Mouse (Mus musculus): ENCODE measurements around the gene Sipa1l1. TPM values are rescaled to one million over a fixed set of nuclear protein-coding genes. Genes with fewer than 3 reads are reported as not detected.

The Sipa1l1 gene
- polyA plus RNA-seq, 1 experiment: 0.13 TPM

GRCm38 (mm10) chr12:82189076-82189675 lies 20.1 kb downstream of the Sipa1l1 start:
- Histone ChIP-seq H3K4me1 (ENCODE audit: control insufficient read depth) (no peaks in the 10 kb centered on the region; the same call in 1 of the 2 replicates), H3K9me3 (ENCODE audit: control insufficient read depth, low read length) (no peaks in the 10 kb centered on the region), H3K4me3 (replicated peaks) (no peak overlapping the region), H3K27me3 (ENCODE audit: control insufficient read depth) (no peaks in the 10 kb centered on the region), H3K36me3 (ENCODE audit: control insufficient read depth) (no peaks in the 10 kb centered on the region)
- TF ChIP-seq GATA1 (IDR thresholded peaks at IDR 0.05; ENCODE audit: low read length) (no peak), TAL1 (IDR thresholded peaks at IDR 0.05; ENCODE audit: low read length) (no peak)

GRCm38 (mm10) chr12:82189715-82190581 lies 20.8 kb downstream of the Sipa1l1 start:
- Histone ChIP-seq H3K4me1 (ENCODE audit: control insufficient read depth) (no peaks in the 10 kb centered on the region; the same call in 1 of the 2 replicates), H3K4me3 (replicated peaks) (no peak overlapping the region), H3K36me3 (ENCODE audit: control insufficient read depth) (no peaks in the 10 kb centered on the region), H3K27me3 (ENCODE audit: control insufficient read depth) (no peaks in the 10 kb centered on the region), H3K9me3 (ENCODE audit: control insufficient read depth, low read length) (no peaks in the 10 kb centered on the region)
- TF ChIP-seq GATA1 (IDR thresholded peaks at IDR 0.05; ENCODE audit: low read length) (no peak), TAL1 (IDR thresholded peaks at IDR 0.05; ENCODE audit: low read length) (no peak)

GRCm38 (mm10) chr12:82190582-82190965 lies 21.5 kb downstream of the Sipa1l1 start:
- Histone ChIP-seq H3K27me3 (ENCODE audit: control insufficient read depth) (no peaks in the 10 kb centered on the region), H3K4me3 (replicated peaks) (no peak overlapping the region), H3K9me3 (ENCODE audit: control insufficient read depth, low read length) (no peaks in the 10 kb centered on the region), H3K4me1 (ENCODE audit: control insufficient read depth) (no peaks in the 10 kb centered on the region; the same call in 1 of the 2 replicates), H3K36me3 (ENCODE audit: control insufficient read depth) (no peaks in the 10 kb centered on the region)
- TF ChIP-seq TAL1 (IDR thresholded peaks at IDR 0.05; ENCODE audit: low read length) (no peak), GATA1 (IDR thresholded peaks at IDR 0.05; ENCODE audit: low read length) (no peak)

- no peak overlapping the region for H3K4me3 ChIP-seq (replicated peaks)
- H3K4me1 ChIP-seq (ENCODE audit: control insufficient read depth): peaks cover 4% of the 10 kb centered on the region
- H3K36me3 ChIP-seq (ENCODE audit: control insufficient read depth): no peaks in the 10 kb centered on the region
- no peaks in the 10 kb centered on the region for H3K9me3 ChIP-seq (ENCODE audit: control insufficient read depth, low read length)
- no peaks in the 10 kb centered on the region for H3K27me3 ChIP-seq (ENCODE audit: control insufficient read depth)
- no peak for TF ChIP-seq GATA1 (IDR thresholded peaks at IDR 0.05; ENCODE audit: low read length)
- no peak for TF ChIP-seq TAL1 (IDR thresholded peaks at IDR 0.05; ENCODE audit: low read length)
Observed at GRCm38 (mm10) chr12:82191686-82192085, 22.6 kb downstream of the Sipa1l1 start.

- Histone ChIP-seq H3K4me1 (ENCODE audit: control insufficient read depth) (peaks cover 4% of the 10 kb centered on the region), H3K9me3 (ENCODE audit: control insufficient read depth, low read length) (no peaks in the 10 kb centered on the region), H3K36me3 (ENCODE audit: control insufficient read depth) (no peaks in the 10 kb centered on the region), H3K27me3 (ENCODE audit: control insufficient read depth) (no peaks in the 10 kb centered on the region), H3K4me3 (replicated peaks) (no peak overlapping the region)
- TF ChIP-seq GATA1 (IDR thresholded peaks at IDR 0.05; ENCODE audit: low read length): no peak
- TF ChIP-seq TAL1 (IDR thresholded peaks at IDR 0.05; ENCODE audit: low read length): no peak
Observed at GRCm38 (mm10) chr12:82192641-82193054, 23.5 kb downstream of the Sipa1l1 start.

GRCm38 (mm10) chr12:82193476-82193875 lies 24.4 kb downstream of the Sipa1l1 start:
- H3K27me3 ChIP-seq (ENCODE audit: control insufficient read depth): no peaks in the 10 kb centered on the region
- peaks cover 4% of the 10 kb centered on the region for H3K4me1 ChIP-seq (ENCODE audit: control insufficient read depth)
- TF ChIP-seq TAL1 (IDR thresholded peaks at IDR 0.05; ENCODE audit: low read length) (no peak), GATA1 (IDR thresholded peaks at IDR 0.05; ENCODE audit: low read length) (no peak)
- no peaks in the 10 kb centered on the region for H3K36me3 ChIP-seq (ENCODE audit: control insufficient read depth)
- no peak overlapping the region for H3K4me3 ChIP-seq (replicated peaks)
- no peaks in the 10 kb centered on the region for H3K9me3 ChIP-seq (ENCODE audit: control insufficient read depth, low read length)

- Histone ChIP-seq H3K27me3 (ENCODE audit: control insufficient read depth) (no peaks in the 10 kb centered on the region), H3K4me3 (replicated peaks) (no peak overlapping the region), H3K9me3 (ENCODE audit: control insufficient read depth, low read length) (no peaks in the 10 kb centered on the region), H3K36me3 (ENCODE audit: control insufficient read depth) (no peaks in the 10 kb centered on the region), H3K4me1 (ENCODE audit: control insufficient read depth) (peaks cover 4% of the 10 kb centered on the region)
- TF ChIP-seq TAL1 (IDR thresholded peaks at IDR 0.05; ENCODE audit: low read length) (no peak), GATA1 (IDR thresholded peaks at IDR 0.05; ENCODE audit: low read length) (no peak)
Observed at GRCm38 (mm10) chr12:82194919-82195318, 25.8 kb downstream of the Sipa1l1 start.

- no peaks in the 10 kb centered on the region for H3K36me3 ChIP-seq (ENCODE audit: control insufficient read depth)
- TF ChIP-seq GATA1 (IDR thresholded peaks at IDR 0.05; ENCODE audit: low read length) (no peak), TAL1 (IDR thresholded peaks at IDR 0.05; ENCODE audit: low read length) (no peak)
Observed at GRCm38 (mm10) chr12:82196213-82196612, 27.1 kb downstream of the Sipa1l1 start.

GRCm38 (mm10) chr12:82196615-82197146 lies 27.6 kb downstream of the Sipa1l1 start:
- Histone ChIP-seq H3K4me1 (ENCODE audit: control insufficient read depth) (peaks cover 4% of the 10 kb centered on the region), H3K4me3 (replicated peaks) (no peak overlapping the region), H3K36me3 (ENCODE audit: control insufficient read depth) (no peaks in the 10 kb centered on the region), H3K9me3 (ENCODE audit: control insufficient read depth, low read length) (no peaks in the 10 kb centered on the region), H3K27me3 (ENCODE audit: control insufficient read depth) (no peaks in the 10 kb centered on the region)
- TF ChIP-seq GATA1 (IDR thresholded peaks at IDR 0.05; ENCODE audit: low read length) (no peak), TAL1 (IDR thresholded peaks at IDR 0.05; ENCODE audit: low read length) (no peak)

More at GRCm38 (mm10) chr12:82196213-82196612, 27.1 kb downstream of the Sipa1l1 start:
- Histone ChIP-seq H3K4me1 (ENCODE audit: control insufficient read depth) (peaks cover 4% of the 10 kb centered on the region), H3K27me3 (ENCODE audit: control insufficient read depth) (no peaks in the 10 kb centered on the region), H3K4me3 (replicated peaks) (no peak overlapping the region), H3K9me3 (ENCODE audit: control insufficient read depth, low read length) (no peaks in the 10 kb centered on the region)

Data from erythroblast, embryonic 14.5 days (primary cell).